12 mouse cellular contexts compared by ENCODE assay signal in the genomic region with DNA sequence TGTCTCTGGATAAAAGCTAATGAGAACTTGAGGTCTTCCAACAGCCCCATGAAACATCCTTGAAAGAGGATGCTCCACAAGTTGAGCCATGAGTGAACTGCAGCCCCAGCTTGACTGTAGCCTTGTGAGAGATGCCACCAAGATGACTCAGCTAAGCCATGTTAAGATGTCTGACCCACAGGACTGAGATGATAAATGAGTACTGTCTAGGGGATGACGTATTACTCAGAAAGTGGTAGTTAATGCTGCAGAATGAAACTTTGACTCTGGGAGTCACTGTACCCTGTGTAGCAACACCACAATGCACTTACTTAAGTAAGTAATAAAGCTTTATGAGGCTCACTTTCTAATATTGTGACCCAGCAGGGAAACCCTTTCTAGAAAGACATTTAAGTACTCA.
"Had no signal": no experiment of that assay in that cellular context is flagged by ENCODE, and none has a peak within 500 bp of the region (broad histone marks: within the 10 kb centered on the region; RNA-seq: fewer than 3 reads in every experiment).

No protein-coding gene starts in this region.

- H3K27ac ChIP-seq: kidney, postnatal 0 days; limb, embryonic 13.5 days; liver, embryonic 14.5 days; midbrain, embryonic 12.5 days; stomach, embryonic 15.5 days had no signal

- H3K36me3 ChIP-seq: midbrain, embryonic 12.5 days; stomach, embryonic 15.5 days had no signal

- H3K27me3 ChIP-seq: limb, embryonic 13.5 days; midbrain, embryonic 12.5 days; stomach, embryonic 15.5 days had no signal

- H3K4me3 ChIP-seq: limb, embryonic 13.5 days; midbrain, embryonic 12.5 days; stomach, embryonic 15.5 days had no signal

- H3K4me1 ChIP-seq: limb, embryonic 13.5 days; stomach, embryonic 15.5 days had no signal

- H3K4me2 ChIP-seq: limb, embryonic 13.5 days; midbrain, embryonic 12.5 days; stomach, embryonic 15.5 days had no signal

- H3K9ac ChIP-seq: limb, embryonic 13.5 days; liver, embryonic 14.5 days; midbrain, embryonic 12.5 days; stomach, embryonic 15.5 days had no signal

- H3K9me3 ChIP-seq: limb, embryonic 13.5 days; midbrain, embryonic 12.5 days; stomach, embryonic 15.5 days had no signal

- DNase-seq: kidney, postnatal 36 days; layer of hippocampus, adult 9-11 months; left cerebral cortex, postnatal 4 days; lung, adult 18-20 months; right cerebral cortex, postnatal 14 days; thymus, adult 2 months; thymus, postnatal 25 days had no signal
